Mouse (Mus musculus) kidney, embryonic 15.5 days (tissue): Measurements from ENCODE around the gene Sfpq. TPM values are rescaled to one million over a fixed set of nuclear protein-coding genes. Genes with fewer than 3 reads are reported as not detected.
"Not testable (repeated sequence)": the region's sequence is repeated elsewhere in the genome, so short reads cannot be mapped to it uniquely, and the experiment has no call there.

Experiments used
- ATAC-seq: fragments of 200-750 bp; cut with Nextera tagmentation; replicated peaks from 2 replicates; pipeline ENCODE4 v1.8.0; 2017; ENCODE audit warnings: moderate TSS enrichment; ENCODE audit not compliant: low FRiP score
- H3K27ac ChIP-seq: fragments of 300-500 bp; sonication (generic); 2 replicates; pipeline ENCODE4 v1.5.1; 2015; ENCODE audit warnings: mild to moderate bottlenecking, inconsistent platforms
- H3K27me3 ChIP-seq: fragments of 300-500 bp; sonication (generic); 2 replicates; pipeline ENCODE4 v1.6.1; 2015; ENCODE audit warnings: inconsistent platforms
- H3K36me3 ChIP-seq: fragments of 300-500 bp; sonication (generic); 2 replicates; pipeline ENCODE4 v1.6.1; 2015; ENCODE audit warnings: inconsistent platforms
- H3K4me1 ChIP-seq: fragments of 300-500 bp; sonication (generic); 2 replicates; pipeline ENCODE4 v1.6.1; 2015; ENCODE audit warnings: inconsistent platforms
- H3K4me2 ChIP-seq: fragments of 300-500 bp; sonication (generic); 2 replicates; pipeline ENCODE4 v1.6.1; 2015; ENCODE audit warnings: moderate library complexity, mild to moderate bottlenecking, inconsistent platforms
- H3K4me3 ChIP-seq: fragments of 300-500 bp; sonication (generic); replicated peaks from 2 replicates; pipeline ENCODE4 v1.5.1; 2015; ENCODE audit warnings: mild to moderate bottlenecking, inconsistent platforms
- H3K9ac ChIP-seq: fragments of 300-500 bp; sonication (generic); 2 replicates; pipeline ENCODE4 v1.6.1; 2015; ENCODE audit warnings: mild to moderate bottlenecking, inconsistent platforms
- H3K9me3 ChIP-seq: fragments of 300-500 bp; sonication (generic); replicated peaks from 2 replicates; pipeline ENCODE4 v1.6.1; 2016; ENCODE audit warnings: inconsistent platforms
- WGBS: fragments of 180-500 bp; shearing (Covaris S2); methylation state at CpG from one replicate; pipeline ENCODE4 v1.1.7; 2015; ENCODE audit warnings: mixed read lengths; 5-methylcytosine and 5-hydroxymethylcytosine counted together
- polyA plus RNA-seq: library from polyadenylated mRNA; unstranded; fragments of >200 nt; fragmentation: Nextera tagmentation; extraction: Ambion mirVana; gene quantifications from 2 replicates; pipeline ENCODE4 v1.2.1, GENCODE M21; 2015

The Sfpq gene
- polyA plus RNA-seq, 1 experiment from 2014 or later, result 88.3 TPM

GRCm38 (mm10) chr4:127005113-127005936 lies 15.8 kb upstream of the Sfpq start:
- Histone ChIP-seq H3K9ac (peak overlapping the region; percentile 40; the same call in 1 of the 2 replicates), H3K36me3 (no peaks in the 10 kb centered on the region), H3K4me2 (peak overlapping the region; percentile 70), H3K27me3 (peaks cover 8% of the 10 kb centered on the region; the same call in 1 of the 2 replicates), H3K4me3 (peak overlapping the region; percentile 45), H3K4me1 (peaks cover 10% of the 10 kb centered on the region), H3K9me3 (no peaks in the 10 kb centered on the region), H3K27ac (0 out of 2 replicates have a peak overlapping the region, but pooled peaks have one; percentile 18)
- peak; percentile 66; the same call in 1 of the 2 replicates for ATAC-seq
- WGBS, result 15% methylated on average over 25 of the region's 25 CpGs

DNA sequence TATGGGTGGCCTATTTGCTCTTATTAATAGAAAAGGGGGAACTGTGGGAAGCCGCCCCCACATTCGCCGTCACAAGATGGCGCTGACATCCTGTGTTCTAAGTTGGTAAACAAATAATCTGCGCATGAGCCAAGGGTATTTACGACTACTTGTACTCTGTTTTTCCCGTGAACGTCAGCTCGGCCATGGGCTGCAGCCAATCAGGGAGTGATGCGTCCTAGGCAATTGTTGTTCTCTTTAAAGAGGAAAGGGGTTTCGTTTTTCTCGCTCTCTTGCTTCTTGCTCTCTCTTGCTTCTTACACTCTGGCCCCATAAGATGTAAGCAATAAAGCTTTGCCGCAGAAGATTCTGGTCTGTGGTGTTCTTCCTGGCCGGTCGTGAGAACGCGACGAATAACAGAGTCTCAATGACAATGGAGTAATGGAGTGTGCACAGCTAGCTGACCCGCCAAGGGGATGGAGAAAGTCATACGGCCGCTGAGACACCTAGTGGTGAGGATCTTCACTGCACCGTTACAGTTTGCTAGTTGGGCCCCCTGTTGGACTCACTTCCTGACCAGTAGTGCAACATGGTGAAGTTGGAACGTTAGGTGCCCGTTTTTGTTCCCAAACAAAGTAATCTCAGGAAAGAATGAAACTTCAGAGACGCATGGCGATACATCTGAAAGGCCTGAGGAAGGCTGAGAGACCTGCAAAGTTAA lies 5.7 kb upstream of the Sfpq start:
- H3K4me1 ChIP-seq, H3K9me3 ChIP-seq, H3K36me3 ChIP-seq, H3K9ac ChIP-seq, H3K27me3 ChIP-seq: not testable (repeated sequence)
- Histone ChIP-seq H3K4me3 (peak overlapping the region; percentile 36), H3K27ac (peak overlapping the region; percentile 64), H3K4me2 (peak overlapping the region; percentile 39)
- ATAC-seq, result peak; percentile 93
- WGBS, result 13% methylated on average over 14 of the region's 26 CpGs

- no peak overlapping the region for H3K9ac ChIP-seq
- no peak for ATAC-seq
- 79% methylated on average over 4 of the region's 4 CpGs for WGBS
- H3K4me1 ChIP-seq, result peaks cover 6% of the 10 kb centered on the region; the same call in 1 of the 2 replicates
- H3K9me3 ChIP-seq, result no peaks in the 10 kb centered on the region
- no peak overlapping the region for H3K4me3 ChIP-seq
- H3K4me2 ChIP-seq, result no peak overlapping the region
- H3K36me3 ChIP-seq, result no peaks in the 10 kb centered on the region
- no peaks in the 10 kb centered on the region for H3K27me3 ChIP-seq
- H3K27ac ChIP-seq, result no peak overlapping the region
Observed at GRCm38 (mm10) chr4:127016366-127016765, 4.8 kb upstream of the Sfpq start.

- peak overlapping the region; percentile 98 for H3K4me3 ChIP-seq
- peaks cover 24% of the 10 kb centered on the region for H3K4me1 ChIP-seq
- H3K4me2 ChIP-seq, result peak overlapping the region; percentile 56
- WGBS, result 12% methylated on average over 13 of the region's 13 CpGs
- ATAC-seq, result no peak
- peak overlapping the region; percentile 38 for H3K27ac ChIP-seq
- no peaks in the 10 kb centered on the region for H3K9me3 ChIP-seq
- H3K9ac ChIP-seq, result no peak overlapping the region
- no peaks in the 10 kb centered on the region for H3K27me3 ChIP-seq
- peaks cover 30% of the 10 kb centered on the region for H3K36me3 ChIP-seq
Observed at GRCm38 (mm10) chr4:127020411-127021150, 543 bp upstream of the Sfpq start.

- Histone ChIP-seq H3K4me3 (peak overlapping the region; percentile 98), H3K27me3 (no peaks in the 10 kb centered on the region), H3K4me1 (peaks cover 26% of the 10 kb centered on the region), H3K27ac (peak overlapping the region; percentile 98), H3K9me3 (no peaks in the 10 kb centered on the region), H3K36me3 (peaks cover 45% of the 10 kb centered on the region), H3K4me2 (peak overlapping the region; percentile 91), H3K9ac (peak overlapping the region; percentile 100)
- under 1% methylated on average over 50 of the region's 53 CpGs for WGBS
- ATAC-seq, result peak; percentile 67
Observed at GRCm38 (mm10) chr4:127021989-127022626, 984 bp downstream of the Sfpq start.

- no peaks in the 10 kb centered on the region for H3K9me3 ChIP-seq
- no peak overlapping the region for H3K27ac ChIP-seq
- under 1% methylated on average over 9 of the region's 9 CpGs for WGBS
- H3K36me3 ChIP-seq, result peaks cover 56% of the 10 kb centered on the region
- H3K4me1 ChIP-seq, result peaks cover 30% of the 10 kb centered on the region
- H3K4me2 ChIP-seq, result peak overlapping the region; percentile 91
- no peaks in the 10 kb centered on the region for H3K27me3 ChIP-seq
- H3K4me3 ChIP-seq, result peak overlapping the region; percentile 98
- ATAC-seq, result no peak
- H3K9ac ChIP-seq, result peak overlapping the region; percentile 100
Observed at GRCm38 (mm10) chr4:127023201-127023600, 2.1 kb downstream of the Sfpq start.

DNA sequence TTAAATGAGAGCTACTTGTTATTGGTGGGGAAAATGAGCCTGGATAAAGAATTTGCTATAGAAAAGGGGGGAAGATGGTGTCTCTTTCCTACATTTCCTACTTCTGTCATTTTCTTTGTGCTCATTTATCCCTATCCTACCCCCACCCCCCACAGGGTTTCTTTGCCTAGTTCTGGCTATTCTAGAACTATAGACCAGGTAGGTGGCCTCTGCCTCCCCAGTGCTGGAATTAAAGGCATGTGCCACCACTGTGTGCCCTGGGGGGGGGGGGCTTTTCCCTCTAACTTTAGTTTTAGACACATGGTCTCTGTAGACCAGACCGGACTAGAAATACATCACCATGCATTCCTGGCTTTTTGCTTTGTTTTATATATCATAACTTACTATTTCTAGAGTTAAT lies 3.1 kb downstream of the Sfpq start:
- Histone ChIP-seq H3K9me3 (no peaks in the 10 kb centered on the region), H3K4me1 (peaks cover 30% of the 10 kb centered on the region), H3K4me3 (peak overlapping the region; percentile 98), H3K27me3 (no peaks in the 10 kb centered on the region), H3K9ac (peak overlapping the region; percentile 100), H3K27ac (no peak overlapping the region), H3K36me3 (peaks cover 62% of the 10 kb centered on the region), H3K4me2 (peak overlapping the region; percentile 91)
- WGBS, result 30% methylated on average over 1 of the region's 1 CpGs
- no peak for ATAC-seq

- Histone ChIP-seq H3K9me3 (no peaks in the 10 kb centered on the region), H3K4me2 (no peak overlapping the region), H3K4me3 (no peak overlapping the region), H3K36me3 (peaks cover 88% of the 10 kb centered on the region), H3K27me3 (no peaks in the 10 kb centered on the region), H3K9ac (no peak overlapping the region), H3K4me1 (peaks cover 26% of the 10 kb centered on the region), H3K27ac (no peak overlapping the region)
- 88% methylated on average over 4 of the region's 4 CpGs for WGBS
- no peak for ATAC-seq
Observed at GRCm38 (mm10) chr4:127026826-127027225, 5.7 kb downstream of the Sfpq start.

DNA sequence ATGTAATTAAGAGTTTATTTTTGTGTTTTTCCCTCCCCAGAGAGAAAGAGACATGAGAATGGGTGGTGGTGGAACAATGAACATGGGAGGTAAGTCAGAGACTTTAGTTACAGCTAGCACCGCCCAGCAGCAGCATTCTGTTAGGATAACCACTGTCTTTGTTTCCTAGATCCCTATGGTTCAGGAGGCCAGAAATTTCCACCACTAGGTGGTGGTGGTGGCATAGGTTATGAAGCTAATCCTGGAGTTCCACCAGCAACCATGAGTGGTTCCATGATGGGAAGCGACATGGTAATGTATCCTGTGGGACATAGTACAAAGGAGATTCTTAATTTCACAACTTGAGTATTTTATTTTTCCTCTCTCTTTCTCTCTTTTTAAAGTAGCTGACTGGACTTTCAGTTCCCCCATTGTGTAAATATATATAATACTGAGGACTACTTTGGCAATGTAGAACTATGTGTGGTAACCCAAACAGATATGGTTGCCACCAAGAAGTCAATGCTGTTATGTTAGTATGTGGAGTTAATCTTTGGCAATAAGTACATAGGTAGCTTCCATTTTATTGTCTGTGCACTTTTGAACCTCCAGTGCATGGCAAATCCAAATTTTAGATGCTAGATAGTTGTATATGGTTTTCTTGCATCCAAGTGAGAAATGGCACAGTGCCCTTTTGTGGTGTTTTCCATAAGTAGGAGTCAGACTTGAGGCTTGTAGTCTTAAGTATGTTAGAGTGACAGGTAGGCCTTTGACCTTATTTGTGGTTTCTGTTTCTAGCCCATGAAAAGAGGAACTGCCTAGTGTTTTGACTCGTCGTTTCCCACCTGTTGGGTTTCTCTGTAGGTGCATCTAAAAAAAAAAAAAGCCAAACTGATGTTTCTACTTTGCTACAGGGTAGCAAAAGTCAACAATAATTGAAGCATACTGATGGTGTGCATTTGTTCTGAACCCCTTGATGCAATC lies 6.4 kb downstream of the Sfpq start:
- Histone ChIP-seq H3K9ac (no peak overlapping the region), H3K27me3 (no peaks in the 10 kb centered on the region), H3K27ac (no peak overlapping the region), H3K36me3 (peaks cover 94% of the 10 kb centered on the region), H3K4me2 (no peak overlapping the region), H3K9me3 (no peaks in the 10 kb centered on the region), H3K4me3 (no peak overlapping the region), H3K4me1 (peaks cover 27% of the 10 kb centered on the region)
- WGBS, result 73% methylated on average over 4 of the region's 4 CpGs
- ATAC-seq, result no peak

- H3K27me3 ChIP-seq, result no peaks in the 10 kb centered on the region
- H3K4me3 ChIP-seq, result no peak overlapping the region
- no peak for ATAC-seq
- peaks cover 7% of the 10 kb centered on the region; the same call in 1 of the 2 replicates for H3K4me1 ChIP-seq
- H3K9me3 ChIP-seq, result no peaks in the 10 kb centered on the region
- 0 out of 2 replicates have a peak overlapping the region, but pooled peaks have one; percentile 4 for H3K27ac ChIP-seq
- H3K36me3 ChIP-seq, result peaks cover 92% of the 10 kb centered on the region
- H3K9ac ChIP-seq, result no peak overlapping the region
- no peak overlapping the region for H3K4me2 ChIP-seq
- WGBS, result 92% methylated on average over 3 of the region's 3 CpGs
Observed at GRCm38 (mm10) chr4:127037158-127037557, 16.0 kb downstream of the Sfpq start.
